Mouse (Mus musculus): ENCODE measurements at regions not wholly inside any gene's neighbourhood (a gene's known extent, or its start where the extent isn't known, plus 50 kb on each side); places are given as distances from the start of the nearest gene placed in this dataset.

- TF ChIP-seq EP300 (IDR thresholded peaks at IDR 0.05; ENCODE audit: low read depth) = no peak
- no peak for TF ChIP-seq CTCF (IDR thresholded peaks at IDR 0.05; ENCODE audit: low read depth)
These were observed 238.8 kb upstream of the Zeb2 start for GRCm38 (mm10) chr2:45356021-45356420.
